Mouse (Mus musculus): Measurements from ENCODE around the gene Stk38.
"Not testable (repeated sequence)": the region's sequence is repeated elsewhere in the genome, so short reads cannot be mapped to it uniquely, and the experiment has no call there.

The Stk38 gene

DNA sequence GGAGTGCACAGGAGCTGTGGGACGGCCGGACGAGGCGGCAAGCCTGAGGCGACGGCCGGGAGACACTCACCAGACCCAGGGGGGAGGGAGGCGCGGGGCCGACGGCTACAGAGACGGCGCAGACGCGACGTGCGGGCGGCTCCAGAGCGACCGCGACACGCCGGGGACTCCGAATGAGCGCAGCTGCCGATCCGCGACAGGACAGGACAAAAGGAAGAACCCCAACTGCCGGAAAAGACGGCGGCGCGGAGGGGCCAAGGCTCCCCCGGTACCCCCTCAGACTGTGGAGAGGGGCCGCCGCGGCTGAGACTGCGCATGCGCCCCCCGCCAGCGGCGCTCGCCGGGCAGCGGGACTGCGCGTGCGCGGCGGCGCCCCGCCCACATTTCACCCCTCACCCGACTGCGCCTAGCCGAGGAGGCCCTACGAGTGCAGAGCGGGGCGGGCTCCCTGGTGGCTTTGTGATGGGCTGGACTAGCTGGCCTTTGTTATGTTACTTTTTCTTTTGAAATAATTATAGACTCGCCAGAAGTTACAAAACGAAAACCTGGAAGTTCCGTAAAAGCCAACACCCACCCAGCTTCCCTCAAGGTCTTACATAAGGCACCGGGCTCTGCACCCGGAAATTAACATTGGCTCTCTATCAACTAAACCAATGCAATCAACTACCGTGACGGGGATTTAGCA, at the start of gene Stk38:
TSS of gene Stk38 (minus strand) at position 355 of the 685 bp plus-strand sequence.
- DNase-seq (ENCODE audit: low spot score): peak; percentile 90

- DNase-seq (ENCODE audit: low spot score): no peak
Observed at GRCm38 (mm10) chr17:29057361-29057890, 49.6 kb upstream of the Stk38 start.

- DNase-seq (ENCODE audit: low spot score): no peak
Observed at GRCm38 (mm10) chr17:29056699-29057151, 48.9 kb upstream of the Stk38 start.

DNA sequence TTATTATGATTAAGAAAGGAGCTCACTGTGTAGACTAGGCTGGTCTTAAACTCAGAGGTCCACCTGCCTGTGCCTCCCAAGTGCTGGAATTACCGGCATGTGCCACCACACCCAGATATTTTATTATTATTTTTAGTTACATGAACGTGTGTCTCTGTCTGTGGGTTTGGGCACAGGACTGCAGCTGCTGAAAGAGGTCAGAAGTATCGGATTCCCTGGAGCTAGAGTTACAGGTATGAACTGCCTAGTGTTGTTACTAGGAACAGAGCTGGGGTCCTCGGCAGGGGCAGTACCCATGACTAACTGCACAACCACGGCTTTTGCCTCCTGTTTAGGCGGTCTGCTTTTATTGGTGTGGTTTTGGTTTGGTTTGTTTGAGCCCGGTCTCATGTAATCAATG, 48.4 kb upstream of the Stk38 start:
- no peak for DNase-seq (ENCODE audit: low spot score)

- no peak for DNase-seq (ENCODE audit: low spot score)
Observed at GRCm38 (mm10) chr17:29055586-29055985, 47.8 kb upstream of the Stk38 start.

GRCm38 (mm10) chr17:29054429-29054828, 46.6 kb upstream of the Stk38 start:
- DNase-seq (ENCODE audit: low spot score): no peak

GRCm38 (mm10) chr17:29053841-29054240, 46.0 kb upstream of the Stk38 start:
- DNase-seq (ENCODE audit: low spot score): peak; percentile 61

DNA sequence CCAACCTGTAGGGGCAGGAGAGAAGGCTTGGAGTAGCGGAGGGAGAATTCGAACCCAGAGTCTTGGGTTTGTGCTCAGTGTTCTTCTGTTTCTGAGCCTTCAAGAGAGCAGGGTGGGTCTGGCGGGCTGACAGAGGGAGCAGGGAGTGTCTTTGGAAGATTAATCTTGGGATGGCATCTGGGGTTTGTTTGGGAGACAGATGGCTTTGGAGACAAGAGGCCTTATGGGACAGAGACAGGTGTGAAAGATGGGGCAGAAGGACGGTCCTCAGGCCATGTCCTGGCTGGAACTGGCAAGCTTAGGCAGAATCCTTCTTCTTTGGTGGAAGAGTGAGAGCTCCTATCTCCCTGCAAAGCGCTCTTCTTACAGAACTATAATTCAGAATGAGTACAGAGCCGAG, 45.3 kb upstream of the Stk38 start:
- DNase-seq (ENCODE audit: low spot score): no peak

DNA sequence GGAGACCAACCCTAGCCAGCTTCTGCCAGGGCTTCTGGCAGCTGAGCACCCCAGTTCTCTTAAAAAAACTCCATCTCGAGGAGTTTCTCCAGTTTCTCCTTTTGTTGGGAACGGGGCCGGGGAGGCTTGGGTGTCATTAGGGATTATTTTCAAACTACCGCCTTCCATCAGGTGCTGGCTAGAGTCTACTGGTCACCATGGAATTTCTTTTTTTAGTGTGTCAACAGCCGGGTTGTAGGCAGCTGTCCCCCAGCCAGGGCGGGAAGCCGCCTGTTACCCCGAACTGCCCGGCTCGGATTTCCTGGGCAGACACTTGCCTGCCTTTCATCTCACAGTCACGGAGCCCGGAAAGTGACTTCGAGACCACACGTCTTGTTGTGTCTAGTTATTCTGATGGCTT, 43.0 kb upstream of the Stk38 start:
- no peak for DNase-seq (ENCODE audit: low spot score)

GRCm38 (mm10) chr17:29049923-29050322, 42.1 kb upstream of the Stk38 start:
- no peak for DNase-seq (ENCODE audit: low spot score)

GRCm38 (mm10) chr17:29049508-29049889, 41.7 kb upstream of the Stk38 start:
- DNase-seq (ENCODE audit: low spot score): no peak

DNA sequence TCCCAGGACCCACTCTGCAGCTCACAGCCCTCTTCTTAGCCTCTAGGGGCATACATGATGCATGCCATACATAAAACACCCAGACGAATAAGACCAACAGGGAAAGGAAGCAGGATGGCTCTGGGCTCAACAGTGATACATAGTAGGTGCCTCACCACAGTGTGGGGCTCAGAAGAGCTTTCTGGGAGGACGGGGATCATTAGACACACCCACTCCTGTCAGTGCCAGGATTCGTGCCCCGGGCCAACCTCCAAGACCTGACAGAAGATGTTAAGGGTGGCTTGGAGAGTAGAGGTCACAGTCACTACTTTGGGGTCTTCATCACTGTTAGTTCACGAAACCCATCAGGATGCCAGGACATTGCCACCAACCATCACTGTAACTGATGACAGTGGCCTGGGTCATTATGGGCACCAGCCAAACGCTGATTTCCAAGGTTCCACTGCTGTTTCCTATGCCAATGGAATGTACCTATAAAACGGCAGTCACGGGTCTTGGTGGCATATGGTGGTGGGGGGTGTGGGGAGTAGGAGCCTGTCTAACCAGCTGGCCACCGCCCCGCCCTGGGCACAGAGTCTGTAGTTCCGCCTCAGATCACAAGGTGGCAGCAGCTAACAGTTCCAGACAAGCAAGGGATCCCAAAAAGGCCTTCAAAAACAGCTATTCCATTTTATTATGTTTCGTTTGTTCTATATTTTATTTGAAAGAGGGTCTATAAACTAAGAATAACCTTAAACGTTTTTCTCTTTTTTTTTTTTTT, 41.1 kb upstream of the Stk38 start:
- DNase-seq (ENCODE audit: low spot score): peak; percentile 86

DNA sequence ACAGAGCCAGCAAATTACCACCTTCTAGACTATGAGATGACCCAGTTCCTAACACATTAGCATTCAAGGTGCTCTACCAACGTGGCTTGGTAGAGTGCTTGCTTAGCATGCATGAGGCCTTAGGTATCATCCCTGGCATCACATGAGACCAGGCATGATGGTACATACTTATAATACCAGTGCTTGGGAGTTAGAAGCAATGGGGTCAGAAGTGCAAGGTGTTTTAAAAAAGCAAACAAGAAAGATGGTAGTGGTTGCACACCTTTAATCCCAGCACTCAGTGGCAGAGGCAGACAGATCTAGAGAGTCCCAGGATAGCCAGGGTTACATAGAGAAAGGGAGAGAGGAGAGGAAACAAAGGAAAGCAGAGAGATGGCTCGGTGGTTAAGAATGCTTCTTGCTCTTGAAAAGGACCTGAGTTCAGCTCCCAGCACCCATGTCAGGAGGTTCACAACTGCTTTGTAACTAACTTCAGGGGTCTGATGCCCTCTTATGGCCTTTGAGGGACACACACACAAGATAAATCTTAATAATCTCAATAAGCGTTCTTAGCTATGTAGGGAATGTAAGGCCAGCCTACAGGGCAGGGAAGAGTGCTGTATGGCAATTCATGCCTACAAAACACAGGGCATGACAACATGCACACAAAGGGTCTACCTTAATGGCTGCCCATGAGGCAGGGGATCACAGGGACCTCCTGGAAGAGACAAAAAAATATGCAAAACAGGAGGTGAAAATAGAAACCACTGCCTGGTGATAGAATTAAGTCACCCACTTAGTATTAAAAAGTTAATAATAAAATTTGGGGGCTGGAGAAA, 40.1 kb upstream of the Stk38 start:
- DNase-seq (ENCODE audit: low spot score): no peak

- DNase-seq (ENCODE audit: low spot score): no peak
Observed at GRCm38 (mm10) chr17:29046863-29047262, 39.1 kb upstream of the Stk38 start.

- DNase-seq (ENCODE audit: low spot score): peak; percentile 67
Observed at GRCm38 (mm10) chr17:29045741-29046530, 38.1 kb upstream of the Stk38 start.

- no peak for DNase-seq (ENCODE audit: low spot score)
Observed at GRCm38 (mm10) chr17:29044925-29045319, 37.1 kb upstream of the Stk38 start.

- DNase-seq (ENCODE audit: low spot score): no peak
Observed at GRCm38 (mm10) chr17:29044146-29044924, 36.5 kb upstream of the Stk38 start.

- DNase-seq (ENCODE audit: low spot score): no peak
Observed at GRCm38 (mm10) chr17:29043583-29043982, 35.8 kb upstream of the Stk38 start.

DNA sequence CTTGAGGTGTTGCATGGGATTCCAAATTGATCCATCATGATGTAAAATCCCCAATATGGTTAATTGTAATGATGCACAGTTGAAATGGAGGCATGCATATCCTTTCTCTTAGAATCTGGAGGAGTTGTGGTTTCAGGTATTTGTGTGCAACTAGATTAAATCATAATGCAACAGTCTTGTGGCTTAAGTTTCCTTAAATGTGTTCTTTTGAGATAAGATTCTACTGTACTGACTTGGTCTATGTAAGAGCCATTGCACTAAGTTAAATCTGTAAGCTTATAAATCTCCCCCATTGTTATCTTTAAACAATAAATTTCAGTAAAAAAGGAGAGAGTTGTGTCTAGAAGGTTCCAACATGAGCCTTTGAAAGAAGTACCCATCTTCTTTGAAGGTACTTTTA, 34.8 kb upstream of the Stk38 start:
- no peak for DNase-seq (ENCODE audit: low spot score)

DNA sequence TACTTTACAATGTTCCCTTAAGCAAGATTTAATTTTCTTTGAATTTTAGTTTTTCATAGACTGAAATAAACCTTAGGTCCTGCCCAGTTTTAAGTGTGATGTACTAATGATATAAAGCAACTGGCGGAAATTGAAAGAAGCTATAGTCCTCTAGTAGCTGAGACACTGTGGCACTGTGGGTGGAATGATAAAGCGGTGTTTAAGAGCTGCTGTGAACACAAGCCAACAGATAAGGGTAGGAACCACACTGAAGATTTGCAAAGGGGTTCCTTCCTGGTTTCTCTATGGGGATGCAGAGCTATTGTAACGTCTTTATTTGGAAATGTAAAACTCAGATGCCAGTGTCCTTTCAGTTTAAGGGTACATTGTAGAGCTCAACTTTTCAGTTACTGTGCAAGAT, 33.8 kb upstream of the Stk38 start:
- not testable (repeated sequence) for DNase-seq (ENCODE audit: low spot score)

- DNase-seq (ENCODE audit: low spot score): no peak
Observed at GRCm38 (mm10) chr17:29039351-29039750, 31.6 kb upstream of the Stk38 start.

Measured in urinary bladder, postnatal 14 days (tissue).